Mouse (Mus musculus) 3134 (cell line): ENCODE data around the gene Pigx.
"Not testable (repeated sequence)": the region's sequence is repeated elsewhere in the genome, so short reads cannot be mapped to it uniquely, and the experiment has no call there.

Experiments used
- DNase-seq: peaks from one replicate; pipeline ENCODE4 v3.0.0-alpha.2; 2011; ENCODE audit warnings: low spot score; ENCODE audit not compliant: insufficient read length; ENCODE audit errors: extremely low read depth

Pigx gene

DNA sequence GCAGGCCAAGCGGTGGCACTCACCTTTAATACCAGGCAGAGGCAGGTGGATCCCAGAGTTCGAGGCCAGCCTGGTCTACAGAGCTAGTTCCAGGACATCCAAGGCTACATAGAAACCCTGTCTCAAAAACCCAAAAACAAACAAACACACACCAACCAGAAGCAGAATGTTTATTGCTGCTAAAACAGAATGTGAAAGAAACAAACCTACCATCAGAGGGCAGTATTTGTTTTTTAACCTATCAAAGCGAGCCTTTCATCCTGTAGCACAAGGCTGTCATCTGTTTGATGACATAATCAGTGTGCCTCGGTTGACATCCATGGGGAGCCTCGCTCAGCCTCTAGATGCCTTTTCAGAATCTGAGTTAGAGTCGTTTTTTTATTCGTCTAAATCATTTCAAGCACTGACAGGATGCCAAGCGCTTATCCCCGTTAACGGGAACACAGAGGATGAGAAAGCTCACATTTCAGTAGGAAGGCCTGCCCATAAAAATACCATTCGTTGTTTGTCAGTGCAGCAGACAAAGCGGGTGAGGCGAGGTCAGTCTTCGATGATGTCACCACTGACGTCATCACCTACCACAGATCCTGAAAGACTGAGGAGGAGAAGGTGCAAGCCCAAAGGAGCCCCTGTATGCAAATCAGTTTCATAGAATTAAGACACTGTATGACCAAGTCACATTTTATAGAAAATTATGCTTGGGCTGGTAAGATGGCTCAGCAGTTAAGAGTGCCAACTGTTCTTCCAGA is 11.6 kb upstream of the Pigx start:
- no peak for DNase-seq

DNA sequence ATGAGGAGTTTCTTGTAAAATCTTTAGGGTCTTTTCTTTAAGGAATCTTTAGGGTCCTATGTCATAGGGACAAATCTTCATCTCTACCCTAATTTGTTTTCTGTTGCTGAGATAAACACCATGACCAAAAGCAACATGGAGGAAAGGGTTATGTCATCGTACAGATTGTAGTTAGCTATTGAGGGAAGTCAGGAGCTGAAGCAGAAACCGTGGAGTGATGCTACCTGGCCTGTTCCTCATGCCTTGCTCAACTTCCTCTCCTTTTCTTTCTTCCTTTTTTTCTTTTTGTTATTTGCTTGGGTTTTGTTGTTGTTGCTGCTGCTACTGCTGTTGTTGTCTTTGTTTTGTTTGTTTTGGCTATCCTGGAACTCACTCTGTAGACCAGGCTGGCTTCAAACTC is 9.0 kb upstream of the Pigx start:
- DNase-seq = no peak

DNA sequence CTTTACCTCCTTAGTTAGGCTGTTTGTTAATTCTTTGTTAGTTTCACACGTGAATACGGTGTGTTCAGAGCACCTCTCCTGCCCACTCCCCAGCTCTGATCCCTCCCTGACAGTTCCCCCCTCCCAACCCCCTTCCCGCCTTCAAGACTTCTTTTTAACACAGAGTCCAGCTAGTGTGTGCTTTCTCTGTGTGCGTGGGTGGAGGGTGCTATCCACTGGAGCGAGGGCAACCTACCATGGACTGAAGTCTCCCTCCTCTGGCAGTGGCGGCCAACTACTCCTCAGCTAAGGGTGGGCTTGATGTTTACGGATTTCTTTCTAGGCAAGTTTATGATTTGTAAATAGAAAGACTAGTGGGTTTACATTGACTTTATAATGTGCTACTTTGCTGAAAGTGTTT is 8.6 kb upstream of the Pigx start:
- no peak for DNase-seq

DNA sequence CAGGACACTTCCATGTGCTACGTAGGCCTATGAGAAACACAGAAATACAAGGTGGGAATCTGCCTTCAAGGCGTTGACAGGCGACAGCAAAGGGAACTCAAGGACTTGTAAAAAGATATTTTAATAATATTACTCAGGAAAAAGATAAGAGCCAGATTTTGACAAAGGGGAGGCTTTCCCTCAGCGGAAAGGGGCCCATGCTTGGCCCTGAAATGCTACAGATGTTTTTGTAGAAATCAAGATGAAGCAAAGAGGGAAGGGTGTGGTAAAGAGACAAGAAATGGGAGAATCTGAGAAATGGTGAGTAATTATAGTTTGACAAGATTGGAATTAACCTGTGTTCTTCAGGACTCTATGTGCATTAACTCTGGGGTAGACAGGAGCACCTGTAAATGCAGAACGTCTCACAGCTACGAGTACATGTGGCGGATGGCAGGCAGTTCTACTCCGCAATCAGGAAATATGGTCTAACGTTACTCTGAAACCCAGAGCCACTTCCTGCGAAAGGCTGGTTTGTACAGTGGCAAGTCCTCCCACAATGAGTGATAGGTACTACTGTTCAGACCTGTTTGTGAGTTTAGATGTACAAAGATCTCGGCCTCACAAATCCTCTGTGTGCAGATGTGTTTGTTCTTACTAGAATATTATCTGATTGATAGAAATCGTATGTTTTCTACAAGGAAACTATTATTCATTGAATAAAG is 8.0 kb upstream of the Pigx start:
- DNase-seq = no peak

DNA sequence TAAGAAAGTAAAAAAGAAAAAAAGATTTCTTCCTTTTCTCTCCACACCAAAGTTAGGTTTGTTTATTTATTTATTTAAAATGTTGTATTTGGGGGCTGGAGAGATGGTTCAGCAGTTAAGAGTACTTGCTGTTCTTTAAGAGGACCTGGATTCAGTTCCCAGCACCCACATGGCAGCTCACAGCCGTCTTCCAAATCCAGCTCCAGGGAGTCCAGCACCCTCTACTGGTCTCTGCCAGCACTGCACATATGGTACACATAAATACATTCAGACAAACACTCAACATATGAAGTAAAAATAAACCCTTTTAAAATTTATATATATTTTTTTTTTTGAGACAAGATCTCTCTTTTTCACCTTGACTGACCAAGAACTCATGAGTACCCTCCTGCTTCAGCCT is 6.2 kb upstream of the Pigx start:
- no peak for DNase-seq

DNA sequence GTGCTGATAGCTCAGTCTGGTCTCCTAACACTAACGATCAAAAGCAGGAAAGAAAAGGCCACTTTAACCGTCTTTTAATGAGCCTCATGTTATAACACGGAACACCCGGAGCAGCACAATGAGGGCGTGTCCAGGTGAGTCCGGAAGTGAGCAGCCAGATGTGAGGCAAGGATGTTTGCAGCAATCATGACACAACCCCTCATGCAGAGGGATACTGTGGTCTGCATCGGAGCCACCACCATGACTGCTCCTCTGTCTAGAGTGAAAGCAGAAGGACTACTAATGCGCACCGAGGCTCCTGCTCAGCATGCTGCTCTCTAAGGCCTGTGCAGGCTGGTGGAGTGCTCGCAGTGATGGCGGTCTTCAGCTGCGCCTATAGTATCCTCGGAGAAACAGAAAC is 2.8 kb upstream of the Pigx start:
- DNase-seq = no peak

DNA sequence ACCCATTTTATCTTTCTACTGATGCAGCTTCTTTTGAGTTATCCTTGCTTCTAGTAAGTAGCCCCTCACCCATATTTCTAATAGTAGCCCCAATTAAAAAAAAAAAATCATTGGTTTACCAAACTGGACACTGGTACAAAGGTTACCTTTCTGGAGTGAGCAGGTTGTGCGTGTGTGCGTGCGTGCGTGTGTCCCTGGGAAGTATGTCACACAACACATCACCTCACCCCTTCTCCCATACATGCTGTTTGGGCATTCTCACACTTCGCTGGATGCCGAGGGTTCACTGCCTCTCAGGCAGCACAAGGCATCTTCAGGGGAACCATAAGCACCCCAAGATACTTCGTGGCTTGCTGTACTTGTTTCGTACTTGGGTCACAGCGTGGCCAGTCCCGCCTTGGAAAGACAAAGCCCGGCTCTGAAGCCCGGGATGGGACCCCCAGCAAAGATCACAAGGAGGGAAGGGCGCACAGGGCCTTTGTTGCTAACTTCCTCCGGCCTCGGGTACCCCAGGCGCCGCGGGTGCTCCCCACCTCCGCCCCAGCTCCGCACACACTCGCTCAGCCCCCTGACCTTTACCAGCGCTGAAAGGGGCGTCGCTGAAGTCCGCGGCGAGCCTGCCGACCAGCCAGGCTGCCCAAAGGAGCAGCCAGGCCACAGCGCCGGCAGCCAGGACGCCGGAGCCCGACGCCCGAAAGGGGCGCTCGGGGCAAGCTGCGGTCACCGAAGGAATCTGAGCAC is 473 bp downstream of the Pigx start:
- DNase-seq = no peak

DNA sequence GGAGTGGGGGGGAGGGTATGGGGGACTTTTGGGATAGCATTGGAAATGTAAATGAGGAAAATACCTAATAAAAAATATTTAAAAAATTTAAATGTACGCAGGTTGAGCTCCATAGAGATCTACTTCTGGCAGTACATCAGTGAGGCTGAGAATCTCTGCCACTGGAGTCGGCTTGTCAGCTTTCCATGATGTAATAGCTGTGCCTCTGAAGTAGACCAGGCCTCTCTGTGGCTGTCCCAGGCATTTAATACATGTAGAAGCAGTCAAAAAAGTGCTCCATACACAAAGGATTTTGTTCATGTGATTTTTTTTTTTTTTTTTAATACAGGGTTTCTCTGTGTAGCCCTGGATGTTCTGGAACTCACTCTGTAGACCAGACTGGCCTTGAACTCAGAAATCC is 1.8 kb downstream of the Pigx start:
- DNase-seq = not testable (repeated sequence)

DNA sequence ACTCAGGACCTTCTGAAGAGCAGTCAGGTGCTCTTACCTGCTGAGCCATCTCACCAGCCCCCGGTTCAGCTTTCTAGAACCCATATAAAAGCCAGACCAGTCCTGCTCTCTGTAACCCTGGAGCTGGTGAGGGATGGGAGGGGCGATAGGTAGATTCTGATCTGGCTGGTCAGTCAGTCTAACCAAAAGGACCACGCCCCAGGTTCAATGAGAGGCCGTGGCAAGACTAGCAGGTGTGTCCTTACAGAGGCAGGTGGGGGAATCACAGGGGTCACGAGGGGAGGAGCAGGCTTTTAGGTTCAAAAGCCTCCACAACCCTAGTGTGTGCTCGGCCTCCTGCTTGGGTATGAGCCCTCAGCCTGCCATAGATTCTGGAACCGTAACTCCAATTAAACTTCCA is 8.1 kb downstream of the Pigx start:
- no peak for DNase-seq

DNA sequence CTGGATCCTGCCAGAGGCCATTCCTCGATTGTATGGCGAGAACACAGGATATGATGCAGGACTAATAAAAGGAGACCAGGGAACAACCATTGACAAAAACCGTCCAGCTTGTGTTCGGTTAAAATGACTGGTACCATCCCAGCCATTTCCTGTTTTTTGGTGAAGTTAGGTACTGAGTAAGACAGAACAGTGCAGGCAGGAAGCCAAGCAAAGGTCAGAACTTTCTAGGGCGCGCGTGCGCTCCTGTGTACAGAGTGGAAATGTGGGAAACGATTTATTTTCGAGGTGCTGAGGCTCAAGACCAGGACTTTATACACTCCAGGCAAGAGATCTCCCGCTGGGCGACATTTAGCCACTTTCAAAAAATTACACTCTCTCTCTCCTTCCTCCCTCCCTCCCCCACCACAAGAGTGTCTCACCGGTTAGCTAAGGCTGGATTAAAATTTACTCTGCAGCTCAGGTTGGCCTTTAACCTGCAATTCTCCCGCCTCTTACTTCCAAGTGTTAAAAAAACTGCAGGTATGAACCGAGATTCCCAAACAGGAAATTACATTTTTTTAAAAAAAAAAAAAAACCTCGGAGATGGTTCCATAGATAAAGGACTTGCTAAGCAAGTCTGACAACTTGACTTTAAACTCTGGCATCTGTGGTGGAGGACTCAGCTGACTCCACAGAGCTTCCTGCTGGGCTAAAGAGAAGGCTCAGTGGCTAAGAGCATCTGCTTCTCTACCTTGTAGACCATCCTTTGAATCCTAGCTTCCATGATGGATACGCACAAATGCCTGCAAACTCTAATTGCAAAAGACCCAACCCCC is 11.7 kb downstream of the Pigx start:
- no peak for DNase-seq

DNA sequence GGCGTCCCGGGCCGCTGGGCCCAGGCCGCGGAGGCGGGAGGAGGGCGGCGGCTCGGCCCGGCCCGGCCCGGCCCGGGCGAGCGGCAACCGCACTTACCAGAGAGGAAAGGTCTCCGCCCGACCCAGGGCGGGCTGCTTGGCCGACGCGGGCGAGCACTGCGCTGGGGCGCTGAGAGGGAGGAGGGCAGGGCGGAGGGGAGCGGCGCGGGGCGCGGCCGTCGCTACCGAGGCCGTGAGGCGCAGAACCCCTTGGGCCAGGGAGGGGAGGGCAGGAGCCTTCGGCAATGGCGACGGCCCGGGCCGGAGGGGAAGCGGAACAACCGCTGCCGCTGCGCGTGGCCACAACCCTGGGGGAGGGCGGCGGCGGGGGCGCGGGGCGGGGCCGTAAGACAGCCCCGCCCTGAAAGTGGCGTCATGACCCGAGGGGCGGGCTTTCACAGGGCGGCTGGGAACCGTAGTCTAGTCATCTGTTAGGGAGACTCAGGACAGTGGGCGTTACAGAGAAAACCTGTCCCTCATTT is 20.5 kb downstream of the Pigx start, which contains the start of gene Pak2:
TSS of gene Pak2 (minus strand) at position 352 of the 521 bp plus-strand sequence.
- peak; percentile 91 for DNase-seq

DNA sequence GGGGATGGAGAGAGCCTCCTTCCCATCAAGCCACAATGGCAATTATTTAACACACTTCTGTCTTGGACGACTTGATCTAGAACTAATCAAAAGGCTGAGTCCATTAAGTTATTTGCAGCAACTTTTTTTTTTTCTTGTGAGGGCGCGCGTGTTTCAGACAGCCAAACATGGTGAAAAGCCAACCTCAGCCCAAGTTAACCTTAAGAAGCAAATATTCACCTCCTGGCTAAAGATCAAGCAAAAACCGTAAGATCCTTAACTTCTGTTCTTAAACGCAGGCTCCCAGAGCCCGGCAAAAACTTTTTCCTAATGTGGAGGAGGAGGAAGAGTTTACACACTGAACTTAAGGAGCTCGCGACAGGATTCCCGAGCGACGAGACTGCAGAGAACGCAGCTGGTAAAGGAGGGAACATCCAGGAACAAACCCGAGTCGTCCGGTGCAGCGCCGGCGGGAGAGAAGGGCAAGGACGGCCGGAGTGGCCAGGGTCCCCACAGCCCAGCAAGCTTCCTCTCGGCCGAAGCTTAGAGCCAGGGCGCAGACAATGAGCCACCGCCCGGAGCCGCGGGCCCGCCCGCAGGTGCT is 21.0 kb downstream of the Pigx start:
- peak; percentile 81 for DNase-seq

DNA sequence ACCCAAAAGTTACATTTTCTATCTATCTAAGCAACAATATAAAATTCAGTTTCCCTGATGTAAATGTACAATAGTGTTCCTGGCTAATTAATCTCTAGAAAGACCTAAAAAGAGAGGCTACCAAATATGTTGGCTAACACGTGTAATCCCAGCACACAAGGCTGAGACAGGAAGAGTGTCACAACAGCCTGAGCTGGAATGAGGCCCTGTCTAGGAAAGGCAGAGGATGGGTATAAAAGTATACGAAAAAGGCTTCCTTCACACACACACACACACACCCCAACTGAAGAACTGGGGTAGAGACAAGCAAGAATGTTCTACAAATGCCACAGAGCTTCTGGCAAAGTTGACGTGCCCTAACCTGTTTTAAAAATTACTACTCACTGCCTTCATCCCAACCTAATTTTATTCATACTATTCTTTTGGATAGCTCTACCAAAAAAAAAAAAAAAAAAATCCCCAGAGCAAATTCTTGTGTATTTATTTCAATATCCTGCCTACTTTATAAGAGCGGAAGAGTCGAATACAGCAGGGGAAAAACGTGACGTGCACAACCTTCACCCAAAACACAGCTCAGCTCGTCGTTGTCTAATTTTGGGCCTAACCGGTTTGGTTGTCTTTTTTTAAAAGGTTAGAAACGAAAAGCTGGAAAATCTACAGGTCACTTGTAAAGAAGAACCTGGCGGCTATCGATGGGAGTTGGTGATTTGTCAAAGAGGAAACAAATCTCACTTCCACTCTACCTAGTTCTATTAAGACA is 21.7 kb downstream of the Pigx start:
- DNase-seq = no peak

DNA sequence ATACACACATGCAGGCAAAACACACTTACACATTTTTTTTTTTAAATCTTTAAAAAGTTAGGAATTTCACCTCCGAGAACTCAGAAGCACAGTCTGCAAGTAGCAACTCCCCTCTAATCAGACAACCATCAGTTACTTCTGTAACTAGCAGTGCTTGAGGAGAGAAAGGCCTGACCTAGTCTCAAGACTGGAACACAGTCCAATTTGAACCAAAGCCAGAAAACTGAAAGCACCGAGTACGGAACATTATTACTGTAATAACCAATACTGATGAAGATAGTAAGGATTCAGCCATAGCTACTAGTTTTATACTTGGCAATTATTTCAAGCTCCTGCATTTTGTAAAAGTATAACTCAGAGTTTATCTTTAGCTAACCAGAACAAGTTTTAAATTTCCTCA is 23.1 kb downstream of the Pigx start:
- no peak for DNase-seq

DNA sequence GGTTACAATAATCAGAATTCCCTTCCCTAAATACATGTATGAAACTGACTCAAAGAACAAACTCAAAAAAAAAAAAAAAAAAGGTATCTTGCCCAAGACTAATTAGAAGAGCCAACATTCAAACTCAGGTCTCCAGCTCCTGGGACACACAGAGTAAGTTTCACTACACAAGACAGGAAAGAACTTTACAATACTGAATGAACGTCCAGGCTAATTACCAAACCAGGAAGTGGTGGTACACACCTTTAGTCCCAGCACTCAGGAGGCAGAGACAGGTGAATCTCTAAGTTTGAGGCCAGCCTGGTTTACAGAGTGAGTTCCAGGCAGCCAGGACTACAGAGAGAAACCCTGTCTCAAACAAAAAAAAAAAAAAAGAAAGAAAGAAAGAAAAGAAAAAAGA is 23.8 kb downstream of the Pigx start:
- no peak for DNase-seq

DNA sequence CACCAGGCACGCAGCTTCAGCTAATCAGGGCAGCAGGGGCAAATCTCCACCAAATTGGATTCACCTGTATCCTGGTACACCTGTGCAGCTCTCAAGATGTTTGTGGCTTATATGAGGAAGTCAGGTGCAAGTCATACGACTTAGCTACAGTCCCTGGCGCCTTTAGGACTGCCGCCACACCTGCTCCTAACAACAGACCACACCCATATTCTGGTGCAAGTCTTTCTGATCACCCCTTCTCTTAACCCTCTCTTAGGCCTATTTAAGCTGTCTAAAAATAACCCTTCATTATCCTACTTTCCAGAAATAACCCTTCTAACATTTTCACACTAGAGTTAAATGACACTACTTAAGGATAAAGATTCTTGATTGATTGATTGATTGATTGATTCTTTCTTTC is 29.5 kb downstream of the Pigx start:
- DNase-seq = not testable (repeated sequence)

DNA sequence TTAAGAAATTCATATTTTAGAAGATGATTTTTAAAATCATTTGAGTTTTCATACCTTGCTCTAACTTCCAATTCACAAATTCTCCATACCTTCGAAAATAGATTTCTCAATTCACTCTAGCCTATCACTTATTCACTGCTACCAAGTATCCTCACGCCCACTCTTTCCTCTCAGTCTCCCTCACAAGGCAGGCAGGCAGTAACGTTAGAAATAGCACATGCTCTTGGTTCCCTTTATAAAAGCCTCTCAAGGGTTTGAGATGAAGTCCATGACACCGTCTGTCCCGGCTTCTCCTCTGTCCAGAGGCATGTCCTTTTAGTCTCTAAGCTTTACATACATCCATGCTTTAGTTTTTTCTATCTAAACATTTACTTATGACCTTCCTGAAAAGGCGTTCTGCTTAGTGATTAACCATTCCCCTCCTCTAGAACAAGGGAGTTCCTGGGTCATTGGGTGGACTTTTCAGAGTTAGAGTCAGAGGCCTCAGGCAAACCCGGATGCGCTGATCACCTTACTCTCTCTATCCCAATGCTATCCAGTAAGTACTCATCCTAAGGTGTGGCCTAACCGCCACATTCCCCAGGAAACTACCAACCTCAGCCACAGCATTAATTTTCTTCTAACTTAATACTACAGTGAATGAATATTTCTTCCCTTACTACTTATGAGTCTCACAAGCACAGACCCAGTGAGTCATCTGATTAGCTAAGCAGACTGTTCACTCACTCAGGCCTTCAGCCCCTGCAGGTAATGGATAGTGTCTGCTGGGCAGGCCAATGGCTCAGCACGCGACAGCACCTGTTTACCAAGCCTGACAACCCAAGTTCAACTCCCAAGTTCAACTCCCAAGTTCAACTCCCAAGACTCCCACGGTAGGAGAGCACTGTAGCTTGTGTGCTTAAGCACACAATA is 30.9 kb downstream of the Pigx start:
- DNase-seq = peak; percentile 53

DNA sequence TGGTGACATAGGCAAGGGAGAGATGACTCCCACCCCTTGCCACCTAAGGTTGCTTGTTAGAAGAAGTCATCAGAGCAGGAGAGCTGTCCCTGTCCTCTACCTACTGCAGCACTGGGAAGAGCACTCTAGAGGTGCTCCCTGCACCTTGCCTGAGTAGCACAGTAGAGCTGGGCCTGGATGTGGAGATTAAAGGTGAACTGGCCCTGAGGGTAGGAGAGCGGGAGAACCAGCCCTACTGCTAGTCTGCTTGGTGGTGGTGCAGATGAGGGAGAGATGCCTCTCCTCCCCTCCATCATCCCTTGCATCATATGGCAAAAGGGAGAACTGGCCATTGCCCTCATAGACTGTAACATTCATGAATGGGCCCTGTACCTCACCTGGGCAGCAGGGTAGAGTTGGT is 32.6 kb downstream of the Pigx start:
- no peak for DNase-seq

DNA sequence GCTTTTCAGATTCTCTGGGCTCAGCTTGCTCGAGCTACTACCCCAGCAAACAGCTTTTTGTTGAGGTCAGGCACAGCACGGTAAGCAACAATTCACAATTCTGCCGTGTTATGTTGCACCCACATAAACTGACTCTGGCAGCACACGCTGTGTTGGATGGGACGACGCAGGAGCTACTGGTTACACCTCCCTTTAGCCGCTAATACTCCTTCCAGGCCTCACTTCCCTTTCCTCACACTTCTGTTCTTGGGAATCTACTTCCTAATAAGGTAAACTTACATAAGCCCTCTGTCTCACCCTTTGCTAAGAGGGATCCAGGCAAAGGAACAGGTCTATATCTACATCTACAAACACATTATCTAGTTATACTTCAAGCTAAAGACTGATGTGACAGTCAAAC is 35.6 kb downstream of the Pigx start:
- no peak for DNase-seq
